ENCODE assay signal across 8 mouse cellular contexts in the genomic region with DNA sequence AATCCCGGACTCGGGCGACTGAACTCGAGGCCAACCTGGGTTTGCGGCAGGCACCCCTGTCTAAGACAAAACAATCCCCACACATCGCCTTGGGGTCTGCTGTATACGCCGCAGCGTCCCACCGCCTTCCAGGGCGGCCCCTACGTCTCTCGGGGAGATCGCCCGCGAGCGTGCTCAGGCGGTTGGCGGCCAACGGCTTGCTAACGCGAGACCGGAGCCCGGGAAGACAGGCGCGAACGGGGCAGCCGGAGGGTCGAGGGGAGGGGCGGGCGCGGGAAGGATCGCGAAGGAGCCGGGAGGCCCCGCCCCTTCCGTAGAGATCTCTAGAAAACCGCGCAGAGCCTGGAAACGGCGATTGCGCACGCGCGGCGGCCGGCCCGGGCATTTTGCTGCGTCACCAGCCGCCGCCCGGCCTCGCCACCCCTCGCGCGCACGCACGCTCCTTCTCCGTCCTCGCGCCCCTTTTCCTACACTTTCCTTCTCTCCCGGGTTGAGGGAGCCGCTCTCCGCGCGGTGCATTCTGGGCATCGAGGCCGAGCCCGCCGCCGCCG. TPM values are rescaled to one million over a fixed set of nuclear protein-coding genes. Genes with fewer than 3 reads are reported as not detected.
A peak's percentile ranks its signal among the peaks of the same experiment; 100 is the strongest.
DNase-seq lines count a peak whose midpoint lies in the region; ATAC-seq and TF ChIP-seq lines count a peak whose summit lies in the region.

A gene (plus strand): TSS at position 354 of the 551 bp plus-strand sequence.

- ATAC-seq in CD4-positive, CD25-positive, alpha-beta regulatory T cell, adult 4 months: peak; percentile 82
- peak; percentile 92 for ATAC-seq in heart, embryonic 15.5 days (replicated peaks; ENCODE audit: insufficient number of reproducible peaks, insufficient read depth, low FRiP score, low read depth)
- peak; percentile 89 for ATAC-seq in liver, embryonic 14.5 days (ENCODE audit: insufficient read depth)
- ATAC-seq in neural tube, embryonic 11.5 days (ENCODE audit: insufficient read depth, low FRiP score, low TSS enrichment): peak; percentile 89
- peak; percentile 93 for ATAC-seq in stomach, postnatal 0 days (ENCODE audit: low FRiP score, low TSS enrichment)

- WGBS in forebrain, embryonic 10.5 days: under 1% methylated on average over 58 of the region's 72 CpGs
- under 1% methylated on average over 49 of the region's 72 CpGs for WGBS in heart, embryonic 15.5 days
- 0% methylated on average over 70 of the region's 72 CpGs for WGBS in liver, embryonic 14.5 days (ENCODE audit: insufficient replicate concordance)
- whole genome bisulfite sequencing in neural tube, embryonic 11.5 days: 0% methylated on average over 69 of the region's 72 CpGs
- under 1% methylated on average over 64 of the region's 72 CpGs for WGBS in stomach, postnatal 0 days

- peaks cover 30% of the 10 kb centered on the region for H3K4me1 ChIP-seq in forebrain, embryonic 10.5 days
- peaks cover 22% of the 10 kb centered on the region for H3K4me1 ChIP-seq in heart, embryonic 15.5 days (replicated peaks)
- H3K4me1 ChIP-seq in liver, embryonic 14.5 days (replicated peaks; ENCODE audit: control insufficient read depth in 2 of 2, insufficient read depth in 2 of 2, low read length in 1 of 2): peaks cover 28 to 29% of the 10 kb centered on the region in 2 experiments
- peaks cover 12% of the 10 kb centered on the region for H3K4me1 ChIP-seq in neural tube, embryonic 11.5 days (ENCODE audit: control insufficient read depth, insufficient read depth, low read length)
- no peaks in the 10 kb centered on the region for H3K4me1 ChIP-seq in stomach, postnatal 0 days (replicated peaks; ENCODE audit: control insufficient read depth, insufficient read depth)

- peaks cover 30% of the 10 kb centered on the region for H3K36me3 ChIP-seq in forebrain, embryonic 10.5 days (replicated peaks)
- H3K36me3 ChIP-seq in heart, embryonic 15.5 days: no peaks in the 10 kb centered on the region; the same call in 1 of the 2 replicates
- peaks cover under 1% of the 10 kb centered on the region for H3K36me3 ChIP-seq in liver, embryonic 14.5 days (replicated peaks; ENCODE audit: control insufficient read depth, insufficient read depth, low read depth)
- H3K36me3 ChIP-seq in neural tube, embryonic 11.5 days (ENCODE audit: control insufficient read depth, insufficient read depth, low read length): peaks cover under 1% of the 10 kb centered on the region
- H3K36me3 ChIP-seq in stomach, postnatal 0 days (ENCODE audit: control insufficient read depth, insufficient read depth, low read length): no peaks in the 10 kb centered on the region

- peak within 1 kb of the TSS; percentile 83 for H3K9ac ChIP-seq in heart, embryonic 15.5 days
- H3K9ac ChIP-seq in liver, embryonic 14.5 days (replicated peaks): peak within 1 kb of the TSS; percentile 92
- peak within 1 kb of the TSS; percentile 94 for H3K9ac ChIP-seq in neural tube, embryonic 11.5 days (ENCODE audit: low read length)
- peak within 1 kb of the TSS; percentile 89 for H3K9ac ChIP-seq in stomach, postnatal 0 days (ENCODE audit: low read length)

- TF ChIP-seq CTCF in liver, embryonic 14.5 days (IDR thresholded peaks at IDR 0.05; ENCODE audit: low read depth): no peak
- no peak for TF ChIP-seq CTCF in stomach, postnatal 0 days (IDR thresholded peaks at IDR 0.05; ENCODE audit: low read depth)

- H3K27me3 ChIP-seq in forebrain, embryonic 10.5 days (ENCODE audit: poor library complexity, severe bottlenecking): no peaks in the 10 kb centered on the region
- no peaks in the 10 kb centered on the region for H3K27me3 ChIP-seq in heart, embryonic 15.5 days
- H3K27me3 ChIP-seq in liver, embryonic 14.5 days (ENCODE audit: control insufficient read depth, insufficient read depth, low read length): no peaks in the 10 kb centered on the region
- no peaks in the 10 kb centered on the region for H3K27me3 ChIP-seq in neural tube, embryonic 11.5 days (ENCODE audit: control insufficient read depth, insufficient read depth, low read length)
- no peaks in the 10 kb centered on the region for H3K27me3 ChIP-seq in stomach, postnatal 0 days (ENCODE audit: control insufficient read depth, insufficient read depth, low read length)

- no peaks in the 10 kb centered on the region for H3K9me3 ChIP-seq in forebrain, embryonic 10.5 days
- no peaks in the 10 kb centered on the region for H3K9me3 ChIP-seq in heart, embryonic 15.5 days (replicated peaks)
- no peaks in the 10 kb centered on the region for H3K9me3 ChIP-seq in liver, embryonic 14.5 days (ENCODE audit: control insufficient read depth, low read length)
- no peaks in the 10 kb centered on the region for H3K9me3 ChIP-seq in neural tube, embryonic 11.5 days (ENCODE audit: control insufficient read depth, low read length)
- no peaks in the 10 kb centered on the region for H3K9me3 ChIP-seq in stomach, postnatal 0 days (ENCODE audit: control insufficient read depth, low read length)

- H3K4me3 ChIP-seq in forebrain, embryonic 10.5 days: peak within 1 kb of the TSS; percentile 94
- peak within 1 kb of the TSS; percentile 84 for H3K4me3 ChIP-seq in heart, embryonic 15.5 days
- peak within 1 kb of the TSS; percentile 96 to 98 for H3K4me3 ChIP-seq in liver, embryonic 14.5 days (ENCODE audit: insufficient read depth in 1 of 2, low read depth in 2 of 2, low read length in 2 of 2)
- H3K4me3 ChIP-seq in neural tube, embryonic 11.5 days (ENCODE audit: low read depth, low read length): peak within 1 kb of the TSS; percentile 94
- H3K4me3 ChIP-seq in stomach, postnatal 0 days (ENCODE audit: low read depth, low read length): peak within 1 kb of the TSS; percentile 87

- DNase-seq in c-Kit-negative CD71-positive TER-119-positive erythroid progenitor cells, embryonic 14.5 days (ENCODE audit: low read depth, low spot score): peak; percentile 93
- peak; percentile 97 for DNase-seq in forebrain, embryonic 10.5 days (ENCODE audit: extremely low spot score, low spot score)
- DNase-seq in kidney, postnatal 25 days: peak; percentile 98
- DNase-seq in liver, embryonic 14.5 days (ENCODE audit: low read depth in 3 of 3, low spot score in 3 of 3): peak; percentile 83 to 90 (median 88)
- DNase-seq in neural tube, embryonic 11.5 days (ENCODE audit: low spot score): peak; percentile 99
- DNase-seq in stomach, postnatal 0 days (ENCODE audit: low spot score): peak; percentile 98

- peak within 1 kb of the TSS; percentile 85 for H3K4me2 ChIP-seq in heart, embryonic 15.5 days
- peak within 1 kb of the TSS; percentile 96 for H3K4me2 ChIP-seq in liver, embryonic 14.5 days (ENCODE audit: low read depth)
- H3K4me2 ChIP-seq in neural tube, embryonic 11.5 days (ENCODE audit: low read depth): peak within 1 kb of the TSS; percentile 85
- H3K4me2 ChIP-seq in stomach, postnatal 0 days (replicated peaks; ENCODE audit: low read depth): peak within 1 kb of the TSS; percentile 77

- TF ChIP-seq EP300 in liver, embryonic 14.5 days (IDR thresholded peaks at IDR 0.05; ENCODE audit: low read depth): no peak; the same call in 1 of the 2 replicates
- TF ChIP-seq EP300 in stomach, postnatal 0 days (optimal IDR thresholded peaks at IDR 0.05): peak; percentile 63

- peak within 1 kb of the TSS; percentile 99 for H3K27ac ChIP-seq in forebrain, embryonic 10.5 days
- H3K27ac ChIP-seq in heart, embryonic 15.5 days: peak within 1 kb of the TSS; percentile 98
- peak within 1 kb of the TSS; percentile 93 for H3K27ac ChIP-seq in liver, embryonic 14.5 days
- peak within 1 kb of the TSS; percentile 99 for H3K27ac ChIP-seq in neural tube, embryonic 11.5 days (ENCODE audit: low read depth, low read length)
- H3K27ac ChIP-seq in stomach, postnatal 0 days (replicated peaks): peak within 1 kb of the TSS; percentile 98

RNA-seq across cellular contexts. Expression of the gene that starts here (rescaled TPM):
- 100 to 1,000 TPM; 234 to 353 TPM for polyA plus RNA-seq in CD4-positive, CD25-positive, alpha-beta regulatory T cell, adult 4 months (2017; shearing (Covaris generic))
- 733 and 767 TPM in 2 replicates for polyA plus RNA-seq in forebrain, embryonic 10.5 days (2016; fragmentation: Nextera tagmentation; extraction: Ambion mirVana)
- 268 and 292 TPM in 2 replicates for polyA plus RNA-seq in heart, embryonic 15.5 days (2015; fragmentation: Nextera tagmentation; extraction: Ambion mirVana)
- polyA plus RNA-seq in liver, embryonic 14.5 days (2012; rRNA removed): 20.9 and 40.1 TPM in 2 replicates
- 233 and 244 TPM in 2 replicates for polyA plus RNA-seq in liver, embryonic 14.5 days (2014; fragmentation: Nextera tagmentation; extraction: Ambion mirVana)
- 584 and 611 TPM in 2 replicates for polyA plus RNA-seq in neural tube, embryonic 11.5 days (2014; fragmentation: Nextera tagmentation; extraction: Ambion mirVana)
- 297 and 316 TPM in 2 replicates for polyA plus RNA-seq in stomach, postnatal 0 days (2015; fragmentation: Nextera tagmentation; extraction: Ambion mirVana)

Comparison
In these comparisons a context has a peak if more than half of its experiments do, and no peak if none do; other contexts are left out.
1. Peak in every context shown above with its lines: DNase-seq, ATAC-seq, H3K4me3 ChIP-seq and H3K27ac ChIP-seq.